Mouse (Mus musculus) lung, adult 2 months (tissue): Measurements from ENCODE around the gene Sash1. TPM values are rescaled to one million over a fixed set of nuclear protein-coding genes. Genes with fewer than 3 reads are reported as not detected.

Source experiments
- DNase-seq: peaks from one replicate; pipeline ENCODE4 v3.0.0; 2022
- H3K4me1 ChIP-seq: fragments of 200-500 bp; 2 replicates; pipeline ENCODE4 v1.6.1; 2011; ENCODE audit warnings: low read length; ENCODE audit not compliant: control insufficient read depth, insufficient read depth
- H3K4me3 ChIP-seq: fragments of 200-500 bp; replicated peaks from 2 replicates; pipeline ENCODE3; 2011; ENCODE audit warnings: low read depth, mild to moderate bottlenecking, control low read depth, low read length; ENCODE audit errors: extremely low read depth
- CTCF ChIP-seq: fragments of 200-500 bp; IDR thresholded peaks from 2 replicates; pipeline ENCODE4 v1.5.1; 2011; ENCODE audit warnings: mild to moderate bottlenecking, low read length, control low read depth; ENCODE audit not compliant: insufficient read depth
- POLR2A ChIP-seq: fragments of 200-500 bp; IDR thresholded peaks from 2 replicates; pipeline ENCODE4 v1.6.1; 2011; ENCODE audit warnings: low read depth, mild to moderate bottlenecking, control low read depth, low read length, borderline replicate concordance; ENCODE audit errors: extremely low read depth
- WGBS: fragments of 180-500 bp; shearing (Covaris S2); methylation state at CpG from one replicate; pipeline ENCODE4 v1.1.7; 2018; 5-methylcytosine and 5-hydroxymethylcytosine counted together
- polyA plus RNA-seq: library from polyadenylated mRNA; depleted of rRNA; stranded (reverse); fragments of >200 nt; gene quantifications from 2 replicates; pipeline ENCODE4 v1.2.3, GENCODE M21; 2012

Sash1 gene
- polyA plus RNA-seq, 1 experiment, result 34.9 TPM

DNA sequence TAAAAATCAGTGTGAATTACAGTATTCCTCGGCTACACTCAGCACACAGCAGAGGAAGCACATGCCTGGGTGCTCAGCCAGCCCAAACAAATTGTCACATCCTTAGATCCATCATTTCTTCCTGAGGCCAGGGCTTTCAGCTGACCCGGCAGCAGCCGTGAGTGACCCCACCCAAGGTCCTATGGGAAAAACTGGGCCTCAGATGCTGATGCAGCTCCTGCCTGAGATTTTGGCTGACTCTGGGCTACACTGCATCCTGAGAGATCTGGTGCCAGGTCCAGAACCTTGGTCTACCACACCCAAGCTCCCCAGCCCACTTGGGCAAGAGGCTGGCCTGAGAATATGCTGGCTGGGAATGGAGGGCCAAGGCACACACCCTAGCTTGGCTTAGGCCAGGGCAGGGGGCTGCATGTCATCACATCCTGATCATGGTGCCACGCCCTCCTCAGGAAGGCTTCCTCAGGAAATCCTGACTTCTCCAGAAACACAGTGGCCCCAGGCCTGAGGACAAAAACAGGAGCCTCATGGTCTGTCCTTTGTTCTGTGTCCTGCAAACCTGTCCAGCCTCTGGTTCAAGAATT, 19.7 kb downstream of the Sash1 start:
- H3K4me3 ChIP-seq, result no peak overlapping the region
- no peak for TF ChIP-seq CTCF
- TF ChIP-seq POLR2A, result no peak
- H3K4me1 ChIP-seq, result peaks cover 5% of the 10 kb centered on the region
- 46% methylated on average over 4 of the region's 4 CpGs for WGBS
- peak; percentile 39 for DNase-seq

DNA sequence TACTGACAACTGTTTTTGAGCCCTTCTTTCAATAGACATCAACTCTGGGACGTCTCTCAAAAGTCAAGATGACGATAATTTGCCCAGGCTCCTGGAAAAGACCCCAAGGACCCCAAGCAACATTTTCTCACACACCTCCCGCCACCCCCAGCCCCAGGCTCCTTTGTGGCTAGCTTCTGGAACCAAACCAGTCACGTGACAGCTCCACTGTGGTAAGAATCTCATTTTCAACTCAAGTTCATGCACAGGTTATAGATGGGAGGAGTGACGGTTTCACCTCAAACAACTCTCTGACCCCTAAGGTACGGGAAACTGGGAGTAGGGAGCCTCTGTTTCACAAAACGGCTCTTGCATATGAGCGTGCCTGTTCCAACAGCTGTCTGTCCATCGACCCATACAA, 25.2 kb downstream of the Sash1 start:
- no peak for DNase-seq
- Histone ChIP-seq H3K4me3 (no peak overlapping the region), H3K4me1 (peaks cover 13% of the 10 kb centered on the region)
- no peak for TF ChIP-seq POLR2A
- no peak for TF ChIP-seq CTCF
- 80% methylated on average over 9 of the region's 9 CpGs for WGBS

DNA sequence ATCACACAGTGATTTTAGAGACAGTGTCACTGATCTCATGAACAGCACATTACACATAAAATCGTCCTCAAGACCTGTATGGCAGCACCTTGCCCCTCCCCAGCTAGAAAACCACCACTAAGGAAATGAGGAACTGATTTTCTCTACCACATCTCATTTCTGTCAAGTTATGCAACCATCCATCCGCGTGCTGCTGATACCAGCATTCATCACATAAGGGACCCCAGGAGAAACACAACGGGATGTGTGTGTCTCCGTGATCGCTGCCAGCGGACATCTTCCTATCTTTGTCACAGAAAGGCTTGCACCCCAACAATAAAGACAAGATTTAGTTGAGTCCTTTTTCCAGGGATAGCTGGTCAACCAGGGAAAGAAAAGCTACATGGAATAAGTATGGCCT, 27.2 kb downstream of the Sash1 start:
- TF ChIP-seq POLR2A (no peak), CTCF (no peak)
- Histone ChIP-seq H3K4me1 (peaks cover 13% of the 10 kb centered on the region), H3K4me3 (no peak overlapping the region)
- WGBS, result 87% methylated on average over 7 of the region's 7 CpGs
- no peak for DNase-seq

DNA sequence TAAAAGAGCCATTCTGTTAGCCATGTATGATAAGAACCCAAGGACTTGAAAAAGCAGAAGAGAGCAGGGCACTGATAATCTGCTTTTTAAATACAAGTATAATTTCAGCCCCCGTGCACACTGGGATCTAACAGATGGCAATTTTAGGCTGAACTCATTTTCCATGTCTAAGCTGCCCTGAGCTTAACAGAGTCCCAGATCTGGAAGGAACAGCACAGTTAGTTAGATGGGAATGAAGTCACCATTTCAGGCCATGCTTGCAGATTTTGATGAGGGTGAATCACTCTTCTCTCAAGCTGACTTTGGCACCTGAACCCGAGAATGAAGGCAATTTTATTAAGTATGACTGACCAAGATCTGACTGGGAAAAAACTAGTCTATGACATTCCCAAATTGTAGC, 28.9 kb downstream of the Sash1 start:
- DNase-seq, result no peak
- 61% methylated on average over 2 of the region's 2 CpGs for WGBS
- TF ChIP-seq POLR2A (no peak), CTCF (no peak)
- Histone ChIP-seq H3K4me3 (no peak overlapping the region), H3K4me1 (peaks cover 13% of the 10 kb centered on the region)

DNA sequence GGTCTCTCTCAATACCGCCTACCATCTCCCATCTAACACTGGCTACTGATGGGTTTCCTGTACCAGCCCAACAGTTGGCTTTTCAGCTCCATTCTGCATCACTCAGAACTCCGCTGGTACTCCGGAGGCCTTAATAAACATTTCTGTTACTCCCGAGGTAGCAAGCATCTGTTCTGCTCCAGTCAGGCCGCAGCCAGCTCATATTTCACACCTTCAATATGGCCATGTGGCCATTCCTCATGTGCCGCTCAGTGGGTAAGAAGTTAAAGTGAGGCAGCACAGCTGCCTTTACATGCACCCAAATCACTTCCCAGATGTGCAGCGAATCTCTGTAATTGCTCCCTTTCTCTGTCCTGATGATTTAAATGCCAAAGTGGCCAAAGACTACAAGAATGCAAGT, 32.5 kb downstream of the Sash1 start:
- no peak overlapping the region for H3K4me3 ChIP-seq
- DNase-seq, result no peak
- TF ChIP-seq CTCF, result no peak
- TF ChIP-seq POLR2A, result no peak
- H3K4me1 ChIP-seq, result peaks cover 4% of the 10 kb centered on the region; the same call in 1 of the 2 replicates
- 79% methylated on average over 7 of the region's 7 CpGs for WGBS

DNA sequence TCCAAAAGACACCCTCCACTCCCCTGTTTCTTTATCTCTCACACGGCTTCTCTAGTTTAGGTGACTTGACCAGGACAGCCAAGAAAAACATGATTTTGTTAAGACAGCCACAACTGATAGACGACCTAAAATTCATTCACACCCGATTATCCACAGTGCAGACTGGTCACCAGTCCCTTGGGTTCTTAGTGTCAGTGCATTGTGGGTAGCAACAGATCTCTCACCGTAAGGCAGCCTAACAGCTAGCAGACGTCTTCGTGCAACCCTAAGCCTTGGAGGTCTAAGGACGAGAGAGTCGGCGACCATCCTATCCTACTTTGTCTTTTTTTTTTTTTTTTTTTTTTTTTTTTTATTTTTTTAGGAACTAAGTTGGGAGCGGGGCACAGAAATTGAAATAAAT, 34.2 kb downstream of the Sash1 start:
- TF ChIP-seq POLR2A (no peak), CTCF (no peak)
- no peak overlapping the region for H3K4me3 ChIP-seq
- no peak for DNase-seq
- no peaks in the 10 kb centered on the region for H3K4me1 ChIP-seq
- WGBS, result 86% methylated on average over 10 of the region's 10 CpGs

DNA sequence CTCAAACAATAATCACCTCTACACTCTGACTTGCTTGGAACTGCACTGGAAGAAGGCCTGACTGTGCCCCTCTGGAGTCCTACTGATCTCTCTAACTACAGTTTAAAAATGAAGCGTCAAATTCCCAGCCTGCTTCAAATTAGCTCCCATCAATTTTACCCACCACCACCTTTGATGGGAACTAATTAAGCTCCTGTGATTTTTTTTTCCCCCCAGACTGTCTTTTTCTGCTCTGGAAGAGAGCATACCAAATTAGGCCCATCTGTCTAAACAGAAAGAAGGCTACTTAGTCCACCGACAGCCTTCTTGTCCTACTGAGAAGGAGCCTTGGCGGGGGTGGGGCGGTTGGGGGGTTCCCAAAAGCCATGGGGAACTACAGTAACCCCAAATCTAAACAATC, 37.9 kb downstream of the Sash1 start:
- 94% methylated on average over 4 of the region's 4 CpGs for WGBS
- Histone ChIP-seq H3K4me3 (no peak overlapping the region), H3K4me1 (peaks cover 9% of the 10 kb centered on the region)
- TF ChIP-seq POLR2A (no peak), CTCF (no peak)
- DNase-seq, result no peak

DNA sequence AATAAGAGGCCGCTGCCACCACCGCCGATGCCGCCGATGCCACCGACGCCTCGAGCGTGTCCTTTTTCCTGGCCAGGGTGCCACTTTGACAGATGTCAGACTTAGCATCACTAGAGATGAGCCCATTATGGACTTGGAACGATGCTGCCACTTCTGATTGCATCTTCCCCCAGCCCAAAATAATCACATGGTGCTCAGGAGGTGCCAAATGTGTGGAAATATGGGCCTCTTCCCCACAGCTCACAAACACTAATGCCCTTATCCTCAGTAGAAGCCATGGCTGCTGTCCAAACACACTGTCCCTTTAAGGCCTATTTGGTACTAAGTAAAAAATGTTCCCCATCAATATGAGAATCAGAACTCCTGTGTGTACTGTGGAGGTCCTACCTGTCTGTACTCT, 39.6 kb downstream of the Sash1 start:
- TF ChIP-seq CTCF (no peak), POLR2A (no peak)
- no peak overlapping the region for H3K4me3 ChIP-seq
- no peak for DNase-seq
- peaks cover 9% of the 10 kb centered on the region for H3K4me1 ChIP-seq
- 88% methylated on average over 10 of the region's 10 CpGs for WGBS

DNA sequence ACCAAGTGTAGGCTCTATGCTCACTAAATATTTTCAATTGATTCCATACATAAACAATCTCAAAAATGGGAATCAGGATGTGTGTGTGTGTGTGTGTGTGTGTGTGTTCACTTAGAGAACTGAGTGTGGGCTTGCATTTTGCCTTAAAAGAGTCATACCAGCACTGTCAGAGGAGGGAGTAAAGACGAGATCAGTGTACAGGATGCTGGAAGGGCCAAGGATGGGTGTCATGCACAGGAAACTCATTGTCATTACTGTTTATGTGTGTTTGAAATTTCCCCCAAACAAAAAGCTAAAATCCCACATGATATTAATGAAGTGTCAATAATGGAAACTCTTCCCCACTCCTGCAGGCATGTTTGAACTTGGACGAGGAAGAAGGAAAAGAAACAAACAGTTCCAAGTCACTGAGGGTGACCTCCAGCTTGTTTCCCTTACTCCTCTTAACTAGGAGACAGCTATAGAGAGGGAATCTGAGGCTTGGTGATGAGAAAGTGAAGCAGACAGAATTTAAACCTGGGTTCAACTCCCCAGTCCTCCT, 40.6 kb downstream of the Sash1 start:
- TF ChIP-seq CTCF (no peak), POLR2A (no peak)
- no peak for DNase-seq
- 27% methylated on average over 2 of the region's 2 CpGs for WGBS
- Histone ChIP-seq H3K4me3 (no peak overlapping the region), H3K4me1 (peaks cover 9% of the 10 kb centered on the region)

DNA sequence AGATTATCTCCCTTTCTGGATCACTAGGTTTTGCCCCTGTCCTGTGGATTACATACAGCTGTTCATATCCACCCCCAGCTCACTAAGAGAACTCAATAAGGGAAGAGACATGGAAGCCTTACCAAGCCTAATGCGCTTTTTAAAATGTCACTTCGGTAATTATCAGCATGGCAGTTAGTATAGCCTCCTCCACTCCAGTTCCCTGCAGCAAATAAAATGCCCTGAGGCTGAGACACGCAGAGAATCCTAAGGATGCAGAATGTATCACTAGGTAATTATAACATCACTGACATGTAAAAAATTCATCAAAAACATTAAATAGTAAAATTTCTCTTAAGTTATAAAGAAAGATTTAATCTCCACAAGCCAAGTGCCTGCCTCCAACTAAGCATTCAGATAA, 45.9 kb downstream of the Sash1 start:
- Histone ChIP-seq H3K4me3 (no peak overlapping the region), H3K4me1 (peaks cover 5% of the 10 kb centered on the region)
- 80% methylated on average over 3 of the region's 3 CpGs for WGBS
- no peak for DNase-seq
- TF ChIP-seq POLR2A (no peak), CTCF (no peak)

DNA sequence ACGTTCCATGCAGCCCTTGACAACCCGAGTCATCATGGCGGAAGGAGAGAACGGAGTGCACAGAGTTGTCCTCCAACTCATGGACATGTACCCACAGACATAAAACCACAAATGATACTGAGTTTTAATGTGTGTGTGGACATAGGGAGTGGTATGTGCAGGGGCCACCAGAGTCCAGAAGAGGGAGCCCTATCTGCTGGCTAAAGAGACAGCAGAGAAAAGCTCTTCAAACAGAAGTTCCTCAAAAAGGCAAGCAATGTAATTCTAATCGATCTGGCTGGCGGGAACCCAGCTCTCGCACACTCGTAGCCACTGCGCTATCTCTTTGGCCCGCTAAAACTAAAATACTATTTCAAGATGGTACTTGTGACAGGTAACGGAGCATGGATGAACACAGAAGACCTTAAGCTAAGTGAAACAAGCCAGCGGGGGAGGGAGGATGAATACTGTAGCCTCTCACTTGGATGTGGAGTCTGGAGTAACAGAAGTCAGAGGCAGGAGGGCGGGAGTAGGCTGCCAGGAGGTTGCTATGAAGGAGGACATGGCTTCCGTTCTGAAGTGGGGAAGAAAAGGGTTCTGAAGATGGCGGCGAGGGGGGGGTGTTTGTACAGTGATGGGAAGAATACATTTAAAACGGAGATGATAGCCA, 51.9 kb downstream of the Sash1 start:
- peaks cover 12% of the 10 kb centered on the region for H3K4me1 ChIP-seq
- WGBS, result 84% methylated on average over 17 of the region's 17 CpGs
- no peak for DNase-seq
- H3K4me3 ChIP-seq, result no peak overlapping the region
- TF ChIP-seq POLR2A, result no peak
- peak; percentile 42 for TF ChIP-seq CTCF
